Mouse (Mus musculus) liver, embryonic 14.5 days (tissue): ENCODE data around the gene Lrrc61. TPM values are rescaled to one million over a fixed set of nuclear protein-coding genes. Genes with fewer than 3 reads are reported as not detected.

Experiments
- ATAC-seq: fragments of 200-750 bp; cut with Nextera tagmentation; 2 replicates; pipeline ENCODE4 v1.8.0; 2017; ENCODE audit warnings: moderate number of reproducible peaks, mild to moderate bottlenecking, moderate library complexity; ENCODE audit not compliant: insufficient read depth
- DNase-seq, 3 experiments: peaks; one replicate each; pipeline ENCODE4 v3.0.0-alpha.2; 2012 to 2013; ENCODE audit warnings: low read depth in 3 of 3, low spot score in 3 of 3
- H3K27ac ChIP-seq: fragments of 300-500 bp; sonication (generic); 2 replicates; pipeline ENCODE4 v1.5.1; 2014; ENCODE audit warnings: moderate library complexity, mild to moderate bottlenecking, control low read depth, inconsistent platforms
- H3K27me3 ChIP-seq: fragments of 300-500 bp; sonication (generic); 2 replicates; pipeline ENCODE4 v1.6.1; 2014; ENCODE audit warnings: mild to moderate bottlenecking, low read length, moderate library complexity; ENCODE audit not compliant: control insufficient read depth, insufficient read depth
- H3K36me3 ChIP-seq: fragments of 300-500 bp; sonication (generic); replicated peaks from 2 replicates; pipeline ENCODE4 v1.6.1; 2014; ENCODE audit warnings: low read depth; ENCODE audit not compliant: control insufficient read depth, insufficient read depth
- H3K4me1 ChIP-seq, 2 experiments: fragments of 200-500 bp in 1 of 2; fragments of 300-500 bp in 1 of 2; sonication (generic) in 1 of 2; replicated peaks; 2 replicates each; pipeline ENCODE4 v1.6.1; 2012 to 2014; ENCODE audit warnings: antibody characterized with exemption in 1 of 2, inconsistent platforms in 1 of 2, low read length in 1 of 2; ENCODE audit not compliant: control insufficient read depth in 2 of 2, insufficient read depth in 2 of 2
- H3K4me2 ChIP-seq: fragments of 300-500 bp; sonication (generic); 2 replicates; pipeline ENCODE4 v1.6.1; 2014; ENCODE audit warnings: low read depth, mild to moderate bottlenecking, control low read depth, moderate library complexity
- H3K4me3 ChIP-seq, 2 experiments: fragments of 200-500 bp in 1 of 2; fragments of 300-500 bp in 1 of 2; sonication (generic) in 1 of 2; 2 replicates each; pipeline ENCODE4 v1.5.1; 2012 to 2014; ENCODE audit warnings: low read depth in 2 of 2, low read length in 2 of 2, mild to moderate bottlenecking in 2 of 2, control low read depth in 1 of 2, inconsistent platforms in 1 of 2, moderate library complexity in 1 of 2; ENCODE audit not compliant: insufficient read depth in 1 of 2
- H3K9ac ChIP-seq: fragments of 300-500 bp; sonication (generic); replicated peaks from 2 replicates; pipeline ENCODE4 v1.6.1; 2014; ENCODE audit warnings: mild to moderate bottlenecking, control low read depth, moderate library complexity
- H3K9me3 ChIP-seq: fragments of 300-500 bp; sonication (generic); 2 replicates; pipeline ENCODE4 v1.6.1; 2016; ENCODE audit warnings: low read length, mixed read lengths; ENCODE audit not compliant: control insufficient read depth
- CTCF ChIP-seq: IDR thresholded peaks from 2 replicates; pipeline ENCODE4 v1.5.1; 2016; ENCODE audit warnings: antibody characterized with exemption, low read depth, control low read depth
- EP300 ChIP-seq: IDR thresholded peaks from 2 replicates; pipeline ENCODE4 v1.6.1; 2016; ENCODE audit warnings: antibody characterized with exemption, low read depth
- WGBS: fragments of 180-500 bp; shearing (Covaris S2); extraction: QIAGEN DNeasy Blood & Tissue Kit; methylation state at CpG from one replicate; pipeline ENCODE4 v1.1.7; 2014; ENCODE audit not compliant: insufficient replicate concordance; 5-methylcytosine and 5-hydroxymethylcytosine counted together
- polyA plus RNA-seq, 2 experiments: library from polyadenylated mRNA; depleted of rRNA in 1 of 2; stranded (reverse) in 1 of 2; unstranded in 1 of 2; fragments of >200 nt; fragmentation: Nextera tagmentation in 1 of 2; extraction: Ambion mirVana in 1 of 2; gene quantifications; 2 replicates each; pipeline versions ENCODE4 v1.2.1 to v1.2.3; 2012 to 2014

Gene Lrrc61
- polyA plus RNA-seq, 2 experiments, result 1.7 to 2.8 TPM

- TF ChIP-seq CTCF (no peak), EP300 (no peak)
- DNase-seq, result no peak
- Histone ChIP-seq H3K9ac (no peak overlapping the region), H3K36me3 (no peaks in the 10 kb centered on the region), H3K9me3 (no peaks in the 10 kb centered on the region), H3K27me3 (no peaks in the 10 kb centered on the region), H3K4me2 (no peak overlapping the region), H3K4me3 (no peak overlapping the region), H3K27ac (no peak overlapping the region), H3K4me1 (no peaks in the 10 kb centered on the region)
- WGBS, result 52% methylated on average over 4 of the region's 4 CpGs
- ATAC-seq, result no peak
Measured at GRCm38 (mm10) chr6:48546858-48547257, 7.7 kb upstream of the Lrrc61 start.

GRCm38 (mm10) chr6:48548314-48548713 lies 6.3 kb upstream of the Lrrc61 start:
- 59% methylated on average over 6 of the region's 6 CpGs for WGBS
- Histone ChIP-seq H3K9me3 (no peaks in the 10 kb centered on the region), H3K4me3 (no peak overlapping the region), H3K4me1 (no peaks in the 10 kb centered on the region), H3K4me2 (no peak overlapping the region), H3K9ac (no peak overlapping the region), H3K36me3 (no peaks in the 10 kb centered on the region), H3K27me3 (no peaks in the 10 kb centered on the region), H3K27ac (no peak overlapping the region)
- DNase-seq (no peak), ATAC-seq (no peak)
- no peak for TF ChIP-seq EP300
- no peak for TF ChIP-seq CTCF

- Histone ChIP-seq H3K4me3 (no peak overlapping the region), H3K27ac (no peak overlapping the region), H3K4me1 (peaks cover 0 to 10% of the 10 kb centered on the region in 2 experiments; a peak in 3 of 4 replicates), H3K36me3 (no peaks in the 10 kb centered on the region), H3K9ac (no peak overlapping the region), H3K4me2 (no peak overlapping the region), H3K27me3 (no peaks in the 10 kb centered on the region), H3K9me3 (no peaks in the 10 kb centered on the region)
- TF ChIP-seq EP300, result no peak
- no peak for TF ChIP-seq CTCF
- DNase-seq, result peak; percentile 56 to 58 (median 56)
- no peak for ATAC-seq
- 29% methylated on average over 4 of the region's 4 CpGs for WGBS
Measured at GRCm38 (mm10) chr6:48552918-48553317, 1.7 kb upstream of the Lrrc61 start.

GRCm38 (mm10) chr6:48553819-48554218 lies 777 bp upstream of the Lrrc61 start:
- no peak for DNase-seq
- H3K27me3 ChIP-seq, result no peaks in the 10 kb centered on the region
- no peak overlapping the region for H3K9ac ChIP-seq
- peaks cover 0 to 10% of the 10 kb centered on the region in 2 experiments; a peak in 3 of 4 replicates for H3K4me1 ChIP-seq
- H3K36me3 ChIP-seq, result no peaks in the 10 kb centered on the region
- no peaks in the 10 kb centered on the region for H3K9me3 ChIP-seq
- no peak overlapping the region for H3K27ac ChIP-seq
- H3K4me3 ChIP-seq, result peak overlapping the region in 1 of 2 experiments; percentile 56; a peak in 1 of 4 replicates
- no peak for ATAC-seq
- peak overlapping the region; percentile 74; the same call in 1 of the 2 replicates for H3K4me2 ChIP-seq
- no peak for TF ChIP-seq CTCF
- TF ChIP-seq EP300, result no peak
- WGBS, result 77% methylated on average over 4 of the region's 4 CpGs

- H3K27me3 ChIP-seq, result no peaks in the 10 kb centered on the region
- 31% methylated on average over 13 of the region's 14 CpGs for WGBS
- DNase-seq, result peak in 2 of 3 experiments; percentile 17 to 24
- peak; percentile 56; the same call in 1 of the 2 replicates for ATAC-seq
- no peaks in the 10 kb centered on the region for H3K9me3 ChIP-seq
- H3K4me1 ChIP-seq, result peaks cover 0 to 10% of the 10 kb centered on the region in 2 experiments; a peak in 3 of 4 replicates
- H3K27ac ChIP-seq, result peak overlapping the region; percentile 56
- H3K4me2 ChIP-seq, result peak overlapping the region; percentile 74
- TF ChIP-seq EP300 (no peak), CTCF (no peak)
- H3K9ac ChIP-seq, result peak overlapping the region; percentile 47
- no peaks in the 10 kb centered on the region for H3K36me3 ChIP-seq
- peak overlapping the region; percentile 52 to 56 for H3K4me3 ChIP-seq
Measured at GRCm38 (mm10) chr6:48555104-48555890, 701 bp downstream of the Lrrc61 start.
